Mouse (Mus musculus): Measurements from ENCODE around the gene Nqo1.

Nqo1 gene

DNA sequence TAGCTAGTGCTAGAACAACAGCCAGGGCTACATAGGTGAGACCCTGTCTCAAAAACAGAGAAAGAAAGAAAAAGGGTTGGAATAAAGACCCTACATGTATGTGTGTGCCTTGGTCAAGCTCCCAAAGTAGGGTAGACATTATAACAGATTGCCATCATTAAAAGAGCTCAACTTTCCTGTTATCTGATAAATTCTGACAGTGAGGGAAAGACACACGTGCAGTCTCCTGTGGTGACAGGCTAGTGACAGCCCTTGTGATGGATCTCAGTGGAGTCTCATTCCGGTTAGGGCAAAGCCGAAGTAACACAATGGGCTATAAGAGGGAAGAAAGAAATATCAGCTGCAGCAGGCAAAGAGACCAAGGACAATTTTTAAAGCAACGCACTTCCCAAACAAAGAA, 1.1 kb upstream of the Nqo1 start:
- DNase-seq (ENCODE audit: low spot score) = no peak

DNA sequence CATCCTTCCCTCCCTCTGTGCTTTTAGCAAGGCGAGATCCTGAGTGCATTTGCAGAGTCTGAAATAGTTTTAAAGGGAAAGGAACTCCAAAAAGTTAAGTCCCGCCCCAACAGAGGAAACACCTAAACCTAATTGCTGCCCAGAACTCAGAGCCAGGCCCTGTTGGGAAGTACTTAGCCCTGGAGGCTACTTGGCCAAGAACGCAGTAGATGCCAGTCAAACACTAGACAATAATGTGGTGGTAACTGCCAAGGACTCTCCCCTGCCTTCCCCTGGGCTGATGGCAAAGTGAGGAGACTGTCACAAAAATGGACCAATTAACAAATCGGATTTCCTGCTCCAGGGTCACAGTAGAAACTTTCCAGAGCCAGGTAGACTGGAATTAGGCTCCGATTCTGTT, 1.1 kb downstream of the Nqo1 start:
- no peak for DNase-seq (ENCODE audit: low spot score)

DNA sequence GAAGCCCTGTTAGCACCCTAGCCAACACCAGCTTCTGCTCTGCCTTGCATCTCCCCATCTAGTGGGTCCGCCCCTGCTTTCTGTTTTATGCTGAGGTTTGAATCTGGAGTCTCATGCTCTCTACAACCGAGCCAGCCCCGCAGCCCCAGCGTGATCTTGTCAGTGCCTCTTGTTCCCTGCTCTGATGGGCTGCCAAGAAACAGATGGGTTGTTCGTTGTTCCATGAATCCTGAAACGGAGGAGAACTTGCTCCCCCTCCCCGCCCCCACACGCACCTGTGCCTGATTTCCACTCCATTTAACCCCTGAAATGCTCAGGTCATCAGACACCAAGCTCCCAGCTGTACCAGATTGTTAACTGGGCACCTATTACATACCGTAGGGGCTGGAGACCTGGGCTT, 3.5 kb downstream of the Nqo1 start:
- DNase-seq (ENCODE audit: low spot score) = no peak

DNA sequence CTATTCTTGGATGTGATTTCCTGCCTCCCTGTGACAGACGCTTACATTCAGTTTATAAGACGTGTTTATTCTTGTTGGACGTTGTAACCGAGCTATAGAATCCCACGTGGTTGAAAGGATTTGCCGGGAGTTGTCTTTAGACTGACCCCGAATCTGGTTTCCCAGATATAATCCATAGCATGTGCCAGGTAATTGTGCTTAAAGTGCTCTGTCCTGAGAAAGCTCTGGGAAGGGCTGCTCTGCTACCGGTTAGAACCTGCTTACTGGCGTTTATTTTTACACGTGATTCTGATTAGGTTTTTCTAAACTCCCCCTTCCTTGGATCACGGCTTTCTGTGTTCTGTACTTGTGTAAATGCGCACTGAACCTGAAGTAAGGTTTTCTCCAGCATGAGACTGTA, 5.3 kb downstream of the Nqo1 start:
- DNase-seq (ENCODE audit: low spot score) = no peak

DNA sequence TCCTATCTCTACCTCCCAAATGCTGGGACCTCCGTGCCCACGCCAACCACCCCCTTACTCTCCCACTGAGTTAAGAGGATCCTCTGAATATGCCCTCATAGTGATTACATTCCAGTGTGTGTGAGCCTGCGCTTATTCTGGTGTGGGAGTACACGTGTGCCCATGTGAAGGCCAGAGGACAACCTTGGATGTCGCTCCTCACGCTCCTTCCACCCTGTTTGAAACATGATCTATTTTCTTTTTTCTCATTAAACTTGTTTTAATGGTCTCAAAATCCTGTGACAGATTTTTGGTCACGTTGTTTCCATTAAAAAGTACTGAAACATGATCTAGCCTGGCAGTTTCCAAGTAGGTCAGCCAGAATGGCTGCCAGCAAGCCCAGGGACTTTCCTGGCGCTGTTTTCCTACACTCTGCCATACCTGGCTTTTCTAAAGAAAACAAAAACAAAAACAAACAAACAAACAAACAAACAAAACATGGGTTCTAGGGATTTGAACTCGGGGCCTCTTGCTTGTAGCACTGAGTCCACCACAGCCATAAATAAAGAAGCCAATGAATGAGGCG, 6.8 kb downstream of the Nqo1 start:
- DNase-seq (ENCODE audit: low spot score) = no peak

DNA sequence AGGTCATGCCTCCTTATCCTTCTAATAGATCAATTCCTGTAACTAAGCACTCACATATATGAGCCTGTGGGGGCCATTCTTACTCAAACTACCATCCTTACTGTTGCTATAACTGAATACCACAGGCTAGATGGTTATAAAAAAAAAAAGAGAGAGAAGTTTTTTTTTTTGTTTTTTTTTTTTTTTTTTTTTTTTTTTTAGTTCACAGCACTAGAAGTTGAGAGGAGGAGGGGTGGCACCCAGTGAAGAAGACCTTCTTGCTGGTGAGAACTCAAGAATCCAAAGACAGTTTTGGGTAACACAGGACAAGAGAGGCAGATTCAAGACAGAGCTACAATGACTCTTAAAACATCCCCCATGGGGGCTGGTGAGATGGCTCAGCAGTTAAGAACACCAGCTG, 7.6 kb downstream of the Nqo1 start:
- DNase-seq (ENCODE audit: low spot score) = no peak

DNA sequence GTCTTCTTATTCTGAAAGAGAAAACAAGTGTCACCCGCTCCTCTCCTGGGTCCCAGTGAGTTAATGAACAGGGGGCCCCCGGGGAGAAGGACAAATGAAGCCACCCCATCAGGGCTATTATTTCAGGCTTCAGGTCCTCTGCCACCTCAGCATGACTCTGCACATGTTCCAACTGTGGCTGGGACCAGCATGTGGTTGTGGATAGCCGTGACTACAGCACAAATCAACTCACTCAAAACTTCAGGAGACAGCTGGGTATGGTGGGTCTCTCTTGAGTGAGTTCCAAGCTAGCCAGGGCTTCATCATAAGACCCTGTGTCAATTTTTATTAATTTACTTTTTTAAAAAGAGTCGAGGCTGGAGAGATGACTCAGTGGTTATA, 11.9 kb downstream of the Nqo1 start:
- DNase-seq (ENCODE audit: low spot score) = no peak

DNA sequence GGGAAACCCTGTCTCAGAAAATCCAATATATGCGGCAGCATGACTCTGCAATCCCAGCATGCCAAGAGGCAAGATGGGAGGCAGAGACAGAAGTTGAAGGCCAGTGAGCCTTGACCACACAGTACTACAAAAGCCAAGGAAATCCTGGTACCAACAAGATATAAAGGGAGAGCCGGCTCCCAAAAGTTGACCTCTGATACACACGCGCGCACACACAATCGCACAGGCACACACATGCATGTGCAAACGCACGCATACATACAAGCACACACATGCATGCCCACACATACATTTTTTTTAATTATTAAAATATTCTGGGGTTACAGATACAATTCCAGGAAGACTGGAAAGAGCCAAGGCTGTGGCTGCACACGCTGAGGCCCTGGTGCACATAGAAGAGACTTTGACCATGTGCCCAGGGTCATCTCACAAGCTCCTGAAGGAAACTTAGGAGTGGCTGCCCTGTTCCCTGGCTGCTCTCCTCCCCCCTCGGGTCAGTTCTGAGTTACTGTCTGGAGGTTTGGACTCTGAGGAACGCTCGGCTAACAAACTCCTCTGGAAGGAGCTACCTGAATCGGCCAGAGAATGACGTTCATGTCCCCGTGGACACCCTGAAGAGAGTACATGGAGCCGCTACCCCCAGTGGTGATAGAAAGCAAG, 12.4 kb downstream of the Nqo1 start:
- no peak for DNase-seq (ENCODE audit: low spot score)

DNA sequence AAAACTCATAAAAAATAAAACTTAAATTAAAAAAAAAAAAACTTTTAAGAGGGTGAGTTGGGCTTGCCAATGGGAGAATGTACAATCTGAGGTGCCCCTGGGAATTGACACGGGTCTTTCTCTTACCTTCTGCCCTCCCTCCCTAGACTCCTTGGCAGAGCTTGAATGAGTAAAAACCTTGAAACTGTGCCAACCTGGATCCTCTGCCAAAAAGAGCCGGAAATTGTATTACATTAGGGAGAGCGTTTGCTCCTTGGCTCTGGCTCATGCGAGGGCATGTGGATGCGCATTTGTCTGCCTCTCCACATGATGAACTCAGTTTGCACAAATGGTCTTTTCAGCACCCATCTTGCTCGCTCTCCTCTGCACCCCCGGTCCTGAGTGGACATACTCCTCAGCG, 13.4 kb downstream of the Nqo1 start:
- DNase-seq (ENCODE audit: low spot score) = peak; percentile 82

DNA sequence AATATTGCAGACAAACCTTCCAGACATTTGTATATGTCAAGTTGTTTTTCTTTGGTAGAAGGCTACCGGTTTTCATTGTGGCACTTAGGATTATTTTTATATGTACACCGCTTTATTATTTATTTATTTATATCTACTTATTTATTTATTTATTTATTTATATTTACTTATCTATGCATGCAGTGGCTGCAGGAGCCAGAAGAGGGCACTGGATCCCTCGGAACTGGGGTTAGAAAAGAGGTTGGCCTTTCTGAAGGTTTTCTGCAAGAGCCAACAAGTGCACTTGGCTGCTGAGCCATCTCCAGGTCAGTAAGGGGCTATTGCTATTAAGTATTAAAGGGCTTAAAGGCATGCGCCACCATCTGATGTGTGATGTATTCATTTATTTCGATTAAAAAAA, 15.1 kb downstream of the Nqo1 start:
- no peak for DNase-seq (ENCODE audit: low spot score)

DNA sequence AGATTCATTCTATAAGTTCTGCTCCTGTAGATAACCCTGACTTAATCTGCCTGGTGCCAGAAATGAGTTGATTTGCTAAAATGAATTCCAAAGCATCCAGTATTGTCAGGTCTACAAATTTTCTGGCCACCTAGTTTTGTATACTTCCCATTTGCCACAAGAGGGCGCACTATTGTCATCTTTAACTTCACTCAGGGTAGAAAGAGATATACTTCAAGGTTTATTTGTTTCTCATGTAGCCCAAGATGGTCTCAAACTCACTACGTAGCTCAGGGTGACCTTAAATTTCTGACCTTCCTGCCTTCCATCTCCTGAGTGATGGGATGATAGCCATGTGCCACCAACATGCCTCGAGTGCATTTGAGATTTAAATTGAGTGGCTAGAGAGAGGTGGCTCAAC, 16.4 kb downstream of the Nqo1 start:
- no peak for DNase-seq (ENCODE audit: low spot score)

DNA sequence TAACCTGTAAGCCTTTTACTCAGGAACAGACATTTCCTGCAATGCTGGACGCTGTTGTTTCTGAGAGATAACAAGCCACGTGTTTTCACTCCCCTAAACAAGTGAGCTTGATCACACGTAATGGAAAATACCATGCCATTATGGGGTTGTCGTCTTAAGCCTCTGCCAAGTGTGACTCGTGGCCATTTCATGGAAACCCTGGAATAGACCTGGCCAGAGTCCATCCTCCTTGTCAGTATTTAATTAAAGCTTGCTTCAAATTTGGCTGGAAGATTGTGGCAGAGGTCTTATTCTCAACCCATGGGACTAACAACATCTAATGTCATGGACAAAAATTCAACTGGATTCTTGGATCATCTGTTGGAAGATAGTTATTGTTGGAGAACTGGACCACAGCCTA, 16.8 kb downstream of the Nqo1 start:
- no peak for DNase-seq (ENCODE audit: low spot score)

DNA sequence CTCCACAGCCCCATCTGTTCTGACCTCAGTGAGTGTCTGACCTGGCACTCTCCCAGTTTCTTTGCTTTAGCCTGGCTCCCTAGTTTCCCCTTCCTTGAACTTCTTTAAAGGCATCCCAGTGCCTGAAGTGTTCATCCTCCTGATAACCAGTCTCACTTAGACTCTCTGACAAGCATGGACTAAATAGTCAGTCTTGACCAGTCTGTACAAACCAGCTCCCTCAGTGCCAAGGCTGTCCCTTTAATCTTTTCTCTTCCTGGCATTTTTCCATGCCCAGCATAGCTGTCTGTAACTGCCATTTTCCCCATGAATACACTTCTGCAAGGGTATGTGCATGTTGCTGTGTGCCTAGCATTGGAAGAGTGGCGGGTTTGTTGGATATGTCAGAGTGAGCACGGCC, 17.9 kb downstream of the Nqo1 start:
- DNase-seq (ENCODE audit: low spot score) = no peak

DNA sequence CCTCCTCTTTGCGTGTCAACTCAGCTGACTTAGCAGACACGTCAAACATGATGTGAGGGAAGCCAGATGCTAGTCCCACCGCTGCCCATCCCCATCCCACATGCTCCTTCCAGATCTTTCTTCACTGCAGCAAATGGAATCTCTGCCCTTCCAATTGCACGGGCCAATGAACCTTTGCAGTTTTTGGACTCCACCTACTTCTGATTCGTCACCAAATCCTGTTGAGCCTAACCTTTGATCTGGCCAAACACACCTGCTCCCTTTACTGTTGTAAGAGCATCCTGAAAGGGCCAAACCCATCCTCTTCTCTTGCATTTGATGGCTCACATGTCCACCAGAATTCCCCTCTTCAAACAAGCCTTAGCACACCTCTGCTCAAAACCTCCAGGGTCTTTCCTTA, 18.4 kb downstream of the Nqo1 start:
- no peak for DNase-seq (ENCODE audit: low spot score)

DNA sequence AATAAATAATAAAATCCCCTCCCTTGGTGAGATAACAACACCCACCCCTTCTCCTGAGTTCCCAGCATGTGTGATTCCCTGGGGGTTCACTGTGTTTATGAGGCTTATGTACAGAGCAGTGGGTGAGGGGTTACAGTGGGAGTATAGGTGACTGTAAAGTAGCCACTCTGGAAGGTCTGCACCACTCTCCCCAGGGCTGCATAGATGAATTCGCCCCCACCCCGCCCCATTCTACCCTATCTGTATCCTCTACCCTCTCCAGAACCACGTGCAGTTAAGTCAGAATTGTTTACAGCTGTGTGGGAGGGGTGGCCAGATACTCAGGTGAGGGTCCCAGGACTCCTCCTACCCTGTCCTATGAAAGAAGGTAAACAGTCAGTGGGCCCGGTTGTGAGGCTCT, 20.1 kb downstream of the Nqo1 start:
- DNase-seq (ENCODE audit: low spot score) = no peak

DNA sequence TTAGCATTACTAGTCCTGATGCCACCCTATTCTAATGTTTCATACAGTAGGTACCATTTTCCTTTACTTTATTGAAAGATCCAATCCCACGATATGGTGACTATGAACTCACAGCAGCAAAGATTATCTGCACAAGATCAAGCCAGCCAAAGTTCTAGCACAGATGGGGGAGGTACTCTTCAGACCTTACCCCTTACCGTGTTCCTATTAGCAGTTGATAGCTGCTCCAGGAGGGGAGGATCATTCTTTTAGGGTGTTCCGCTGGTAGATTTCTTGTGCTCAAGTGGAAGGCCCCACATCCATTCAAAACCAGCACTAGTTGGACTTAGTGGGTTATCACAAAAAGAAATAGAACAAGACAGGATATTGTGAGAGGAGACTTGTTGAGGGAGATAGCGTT, 21.3 kb downstream of the Nqo1 start:
- DNase-seq (ENCODE audit: low spot score) = no peak

DNA sequence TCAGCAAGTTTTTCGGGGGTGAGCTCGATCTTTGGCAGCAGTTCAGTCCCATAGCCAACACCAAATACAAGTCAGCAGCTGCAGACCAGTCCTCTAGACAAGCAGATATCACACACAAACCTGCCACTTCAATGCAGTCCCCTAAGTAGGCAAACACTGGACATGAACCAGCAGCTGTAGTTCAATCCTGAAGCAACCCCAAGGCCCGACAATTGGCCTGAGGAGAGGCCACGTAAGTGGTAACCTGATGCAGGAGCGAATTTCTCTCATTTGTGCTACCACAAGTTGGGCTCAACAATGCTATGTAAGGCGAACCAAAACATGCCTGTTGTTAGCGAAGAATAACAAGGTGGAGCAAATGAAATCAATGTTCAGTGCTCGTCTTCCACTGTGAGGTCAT, 22.3 kb downstream of the Nqo1 start:
- DNase-seq (ENCODE audit: low spot score) = no peak

DNA sequence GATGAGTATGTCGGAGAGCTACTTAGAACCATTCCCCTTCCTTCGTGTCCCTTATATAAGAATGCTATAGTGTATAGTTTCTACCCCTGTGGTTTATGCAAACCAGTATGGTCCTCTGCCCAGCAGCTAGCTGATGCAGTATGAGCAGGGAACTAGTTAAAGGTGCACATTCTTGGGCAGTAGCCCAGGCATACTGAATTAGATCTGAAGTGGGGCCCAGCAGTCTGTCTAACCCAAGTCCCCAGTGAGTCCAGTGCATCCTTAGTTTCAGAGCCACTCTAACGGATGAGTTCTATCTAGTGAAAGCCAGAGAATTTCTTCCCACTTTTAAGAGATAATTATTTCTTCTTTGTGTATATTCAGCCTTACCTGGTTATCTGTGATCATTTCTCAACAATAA, 25.7 kb downstream of the Nqo1 start:
- DNase-seq (ENCODE audit: low spot score) = no peak

DNA sequence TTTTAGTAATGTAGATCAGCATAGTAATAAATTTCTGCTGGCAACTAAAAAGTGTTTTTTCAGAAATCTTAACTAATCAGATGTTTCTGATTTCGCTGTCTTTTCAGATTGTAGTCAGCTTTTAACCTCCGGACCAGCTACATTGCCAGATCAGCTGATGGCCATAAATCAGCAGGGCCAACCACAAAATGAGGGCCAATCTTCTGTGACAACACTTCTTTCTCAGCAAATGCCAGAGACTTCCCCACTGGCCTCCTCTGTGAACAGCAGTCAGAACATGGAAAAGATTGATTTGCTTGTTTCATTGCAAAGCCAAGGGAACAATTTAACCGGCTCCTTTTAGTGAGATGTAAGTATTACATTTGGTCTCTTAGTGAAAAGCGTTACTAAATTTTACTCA, 32.7 kb downstream of the Nqo1 start:
- DNase-seq (ENCODE audit: low spot score) = no peak
